Mouse (Mus musculus) thymus, adult 2 months (tissue): ENCODE data around the gene Cryl1. TPM values are rescaled to one million over a fixed set of nuclear protein-coding genes. Genes with fewer than 3 reads are reported as not detected.

ENCODE experiments used
- DNase-seq: peaks from one replicate; pipeline ENCODE4 v3.0.0; 2021
- H3K27ac ChIP-seq: fragments of 200-500 bp; 2 replicates; pipeline ENCODE4 v1.5.1; 2012; ENCODE audit warnings: low read length, control low read depth; ENCODE audit not compliant: control insufficient read depth, insufficient read depth
- H3K27me3 ChIP-seq: fragments of 200-500 bp; 2 replicates; pipeline ENCODE4 v1.6.1; 2012; ENCODE audit warnings: mild to moderate bottlenecking, low read length, moderate library complexity, mixed read lengths; ENCODE audit not compliant: control insufficient read depth, insufficient read depth
- H3K36me3 ChIP-seq: fragments of 200-500 bp; 2 replicates; pipeline ENCODE4 v1.6.1; 2012; ENCODE audit warnings: mild to moderate bottlenecking, low read length, moderate library complexity; ENCODE audit not compliant: control insufficient read depth, insufficient read depth
- H3K4me1 ChIP-seq: fragments of 200-500 bp; replicated peaks from 2 replicates; pipeline ENCODE4 v1.6.1; 2012; ENCODE audit warnings: low read length; ENCODE audit not compliant: control insufficient read depth, insufficient read depth
- H3K4me3 ChIP-seq: fragments of 200-500 bp; 2 replicates; pipeline ENCODE4 v1.5.1; 2012; ENCODE audit warnings: mild to moderate bottlenecking, low read length, control low read depth, moderate library complexity; ENCODE audit not compliant: control insufficient read depth, insufficient read depth
- CTCF ChIP-seq: fragments of 200-500 bp; IDR thresholded peaks from 2 replicates; pipeline ENCODE4 v1.5.1; 2012; ENCODE audit warnings: mild to moderate bottlenecking, control low read depth, low read length, moderate library complexity, borderline replicate concordance; ENCODE audit not compliant: control insufficient read depth, poor library complexity, insufficient read depth; ENCODE audit errors: extremely low read depth
- POLR2A ChIP-seq: fragments of 200-500 bp; IDR thresholded peaks from 2 replicates; pipeline ENCODE4 v1.6.1; 2012; ENCODE audit warnings: mild to moderate bottlenecking, low read length, control low read depth, moderate library complexity; ENCODE audit not compliant: control insufficient read depth, poor library complexity, insufficient read depth; ENCODE audit errors: extremely low read depth
- WGBS: fragments of 180-500 bp; shearing (Covaris S2); methylation state at CpG from one replicate; pipeline ENCODE4 v1.1.7; 2018; 5-methylcytosine and 5-hydroxymethylcytosine counted together
- polyA plus RNA-seq: library from polyadenylated mRNA; depleted of rRNA; stranded (reverse); fragments of >200 nt; gene quantifications from 2 replicates; pipeline ENCODE4 v1.2.3, GENCODE M21; 2012

The Cryl1 gene
- polyA plus RNA-seq, 1 experiment: 40.1 TPM

DNA sequence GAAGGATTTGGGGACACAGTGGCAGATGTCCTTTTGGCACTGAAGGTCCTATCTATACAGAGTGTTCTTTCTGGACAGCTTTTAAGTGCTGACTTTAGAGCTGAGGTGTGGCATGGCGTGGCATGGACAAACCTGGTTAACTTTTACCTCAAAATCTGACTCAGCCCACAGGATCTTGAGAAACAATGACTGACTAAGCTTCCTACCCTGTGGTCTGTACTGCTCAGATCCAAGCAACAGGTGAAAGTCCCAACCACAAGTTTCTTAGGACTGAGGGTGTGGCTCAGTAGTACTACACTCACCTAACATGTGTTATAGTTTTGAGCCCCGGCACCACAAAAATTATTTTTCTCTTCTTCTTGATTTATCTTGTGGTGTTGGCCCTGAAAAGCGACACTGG is 130.0 kb downstream of the Cryl1 start:
- Histone ChIP-seq H3K4me1 (peaks cover 4% of the 10 kb centered on the region; the same call in 1 of the 2 replicates), H3K4me3 (no peak overlapping the region), H3K27me3 (no peaks in the 10 kb centered on the region), H3K27ac (no peak overlapping the region), H3K36me3 (no peaks in the 10 kb centered on the region)
- no peak for TF ChIP-seq POLR2A
- no peak for TF ChIP-seq CTCF
- DNase-seq: no peak
- WGBS: 86% methylated on average over 3 of the region's 3 CpGs

DNA sequence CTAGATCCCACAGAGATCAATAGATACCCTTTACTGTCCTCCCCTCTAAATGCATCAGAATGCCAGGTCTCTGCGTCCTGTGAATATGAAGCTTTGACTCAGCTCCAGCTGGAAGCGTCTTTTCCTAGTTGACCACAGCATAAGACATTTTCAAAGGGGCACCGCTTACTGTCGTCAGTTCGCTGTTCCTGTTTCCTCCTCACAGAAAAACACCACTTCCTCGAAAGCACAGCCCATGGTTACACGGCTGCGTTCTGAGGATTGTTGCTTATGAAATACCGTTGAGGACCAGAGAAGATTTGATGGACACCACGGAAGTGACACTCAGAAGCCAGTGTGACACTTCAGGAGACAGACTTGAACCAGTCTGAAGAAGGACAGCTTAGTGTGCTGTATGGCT is 134.4 kb downstream of the Cryl1 start:
- no peaks in the 10 kb centered on the region for H3K27me3 ChIP-seq
- H3K27ac ChIP-seq: no peak overlapping the region
- TF ChIP-seq POLR2A (no peak), CTCF (no peak)
- H3K36me3 ChIP-seq: no peaks in the 10 kb centered on the region
- H3K4me3 ChIP-seq: no peak overlapping the region
- peaks cover 4% of the 10 kb centered on the region; the same call in 1 of the 2 replicates for H3K4me1 ChIP-seq
- WGBS: 3% methylated on average over 10 of the region's 10 CpGs
- DNase-seq: no peak

DNA sequence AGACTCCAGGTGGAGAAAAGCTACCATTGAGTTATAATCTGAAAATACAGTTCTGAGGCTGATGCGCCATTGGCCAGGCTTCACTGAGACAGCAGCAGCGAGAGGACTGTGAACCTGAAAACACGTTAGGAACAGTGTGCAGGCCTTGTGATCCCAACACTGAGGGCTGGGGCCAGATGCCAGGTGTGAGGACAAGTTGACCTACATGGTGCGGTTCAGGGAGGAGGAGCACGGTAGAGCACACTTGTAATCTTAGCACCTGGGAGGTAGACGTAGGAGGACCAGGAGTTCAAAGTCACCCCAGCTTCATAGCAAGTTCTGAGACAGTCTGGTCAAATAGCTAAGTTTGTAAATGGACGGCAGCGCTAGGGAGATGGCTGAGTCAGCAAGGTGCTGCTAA is 139.0 kb downstream of the Cryl1 start:
- no peaks in the 10 kb centered on the region for H3K27me3 ChIP-seq
- TF ChIP-seq POLR2A (no peak), CTCF (no peak)
- H3K36me3 ChIP-seq: no peaks in the 10 kb centered on the region
- peaks cover 4% of the 10 kb centered on the region; the same call in 1 of the 2 replicates for H3K4me1 ChIP-seq
- H3K27ac ChIP-seq: no peak overlapping the region
- WGBS: 90% methylated on average over 8 of the region's 8 CpGs
- H3K4me3 ChIP-seq: no peak overlapping the region
- no peak for DNase-seq

DNA sequence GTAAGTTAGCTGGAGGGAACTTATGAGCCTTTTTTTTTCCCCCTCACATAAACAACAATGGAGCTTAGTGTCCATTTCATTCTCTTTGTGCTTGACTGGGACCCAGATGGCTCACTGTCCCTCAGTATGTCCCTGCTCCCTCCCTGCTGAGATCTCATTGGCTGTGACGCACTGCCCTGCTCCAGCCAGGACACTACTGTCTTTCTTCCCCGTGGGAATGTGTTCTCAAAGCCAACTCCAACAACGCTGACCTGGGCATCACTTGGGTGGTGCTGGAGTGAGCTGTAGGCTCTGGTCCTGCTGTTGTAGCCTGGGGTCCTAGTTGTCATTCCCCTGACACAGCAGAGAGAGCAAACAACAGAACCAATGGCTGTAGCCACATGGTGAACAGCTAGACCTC is 149.7 kb downstream of the Cryl1 start:
- Histone ChIP-seq H3K27me3 (no peaks in the 10 kb centered on the region), H3K27ac (no peak overlapping the region), H3K36me3 (no peaks in the 10 kb centered on the region), H3K4me1 (no peaks in the 10 kb centered on the region), H3K4me3 (no peak overlapping the region)
- DNase-seq: no peak
- TF ChIP-seq POLR2A: no peak
- WGBS: 84% methylated on average over 3 of the region's 3 CpGs

GRCm38 (mm10) chr14:57246575-57246974 is 151.8 kb downstream of the Cryl1 start:
- Histone ChIP-seq H3K27me3 (no peaks in the 10 kb centered on the region), H3K27ac (no peak overlapping the region), H3K4me3 (no peak overlapping the region), H3K4me1 (no peaks in the 10 kb centered on the region), H3K36me3 (no peaks in the 10 kb centered on the region)
- DNase-seq: no peak
- WGBS: 85% methylated on average over 6 of the region's 6 CpGs
- TF ChIP-seq POLR2A (no peak), CTCF (no peak)

- Histone ChIP-seq H3K27ac (no peak overlapping the region), H3K27me3 (no peaks in the 10 kb centered on the region), H3K4me1 (no peaks in the 10 kb centered on the region), H3K4me3 (no peak overlapping the region), H3K36me3 (no peaks in the 10 kb centered on the region)
- DNase-seq: no peak
- TF ChIP-seq CTCF: no peak
- TF ChIP-seq POLR2A: no peak
- 88% methylated on average over 5 of the region's 5 CpGs for WGBS
Observed at GRCm38 (mm10) chr14:57242978-57243377, 155.4 kb downstream of the Cryl1 start.

DNA sequence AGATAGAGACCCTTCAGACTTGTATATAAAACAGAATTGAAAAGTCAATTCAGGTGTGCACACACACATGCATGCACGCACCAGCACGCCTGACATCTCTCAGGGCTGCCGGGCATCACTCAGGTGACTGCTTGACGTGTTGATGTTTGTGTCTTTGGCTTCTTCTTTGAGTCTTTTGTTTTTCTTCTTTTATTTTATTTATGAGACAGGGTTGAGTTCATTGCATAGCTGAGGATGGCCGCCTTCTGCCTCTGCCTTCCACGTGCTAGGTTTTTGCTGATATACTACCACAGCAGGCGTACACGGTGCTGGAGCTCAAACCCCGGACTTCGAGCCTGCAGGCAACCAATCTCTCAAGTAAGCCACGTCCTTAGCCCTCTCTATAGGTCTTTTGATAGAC is 163.1 kb downstream of the Cryl1 start:
- Histone ChIP-seq H3K27me3 (no peaks in the 10 kb centered on the region), H3K4me1 (no peaks in the 10 kb centered on the region), H3K27ac (no peak overlapping the region), H3K4me3 (no peak overlapping the region), H3K36me3 (no peaks in the 10 kb centered on the region)
- DNase-seq: no peak
- 94% methylated on average over 11 of the region's 11 CpGs for WGBS
- TF ChIP-seq CTCF: no peak
- no peak for TF ChIP-seq POLR2A
